Mouse (Mus musculus) forebrain, embryonic 13.5 days (tissue): Measurements from ENCODE around the gene Srarp. TPM values are rescaled to one million over a fixed set of nuclear protein-coding genes. Genes with fewer than 3 reads are reported as not detected.

Source experiments
- ATAC-seq: fragments of 200-750 bp; cut with Nextera tagmentation; 2 replicates; pipeline ENCODE4 v1.8.0; 2017
- H3K27ac ChIP-seq: fragments of 300-500 bp; sonication (generic); 2 replicates; pipeline ENCODE4 v1.5.1; 2015; ENCODE audit warnings: inconsistent platforms, mild to moderate bottlenecking, moderate library complexity
- H3K27me3 ChIP-seq: fragments of 300-500 bp; sonication (generic); 2 replicates; pipeline ENCODE4 v1.6.1; 2015; ENCODE audit warnings: mild to moderate bottlenecking, inconsistent platforms
- H3K36me3 ChIP-seq: fragments of 300-500 bp; sonication (generic); 2 replicates; pipeline ENCODE4 v1.6.1; 2015; ENCODE audit warnings: mild to moderate bottlenecking, inconsistent platforms; ENCODE audit not compliant: poor library complexity, severe bottlenecking
- H3K4me1 ChIP-seq: fragments of 300-500 bp; sonication (generic); 2 replicates; pipeline ENCODE4 v1.6.1; 2015; ENCODE audit warnings: inconsistent platforms
- H3K4me2 ChIP-seq: fragments of 300-500 bp; sonication (generic); 2 replicates; pipeline ENCODE4 v1.6.1; 2015; ENCODE audit warnings: inconsistent platforms, mild to moderate bottlenecking, moderate library complexity
- H3K4me3 ChIP-seq: fragments of 300-500 bp; sonication (generic); 2 replicates; pipeline ENCODE4 v1.5.1; 2015; ENCODE audit warnings: mild to moderate bottlenecking, inconsistent platforms
- H3K9ac ChIP-seq: fragments of 300-500 bp; sonication (generic); 2 replicates; pipeline ENCODE4 v1.6.1; 2015; ENCODE audit warnings: mild to moderate bottlenecking, inconsistent platforms
- H3K9me3 ChIP-seq: fragments of 300-500 bp; sonication (generic); replicated peaks from 2 replicates; pipeline ENCODE4 v1.6.1; 2016; ENCODE audit warnings: inconsistent platforms
- WGBS: fragments of 180-500 bp; shearing (Covaris S2); methylation state at CpG from one replicate; pipeline ENCODE4 v1.1.7; 2015; 5-methylcytosine and 5-hydroxymethylcytosine counted together
- polyA plus RNA-seq: library from polyadenylated mRNA; unstranded; fragments of >200 nt; fragmentation: Nextera tagmentation; extraction: Ambion mirVana; gene quantifications from 2 replicates; pipeline ENCODE4 v1.2.1, GENCODE M21; 2015

The Srarp gene
- not detected in 2 replicates for polyA plus RNA-seq

GRCm38 (mm10) chr4:141435974-141436373 is at the start of gene Srarp:
TSS of gene Srarp (minus strand) at chr4:141436105.
- H3K4me1 ChIP-seq: no peaks in the 10 kb centered on the region
- no peaks in the 10 kb centered on the region for H3K9me3 ChIP-seq
- no peak within 1 kb of the TSS for H3K9ac ChIP-seq
- no peak within 1 kb of the TSS for H3K27ac ChIP-seq
- ATAC-seq: no peak
- H3K27me3 ChIP-seq: 0 out of 2 replicates have a peak, but pooled peaks cover 4% of the 10 kb centered on the region
- no peak within 1 kb of the TSS for H3K4me2 ChIP-seq
- 100% methylated on average over 1 of the region's 1 CpGs for WGBS
- no peak within 1 kb of the TSS for H3K4me3 ChIP-seq
- H3K36me3 ChIP-seq: no peaks in the 10 kb centered on the region

DNA sequence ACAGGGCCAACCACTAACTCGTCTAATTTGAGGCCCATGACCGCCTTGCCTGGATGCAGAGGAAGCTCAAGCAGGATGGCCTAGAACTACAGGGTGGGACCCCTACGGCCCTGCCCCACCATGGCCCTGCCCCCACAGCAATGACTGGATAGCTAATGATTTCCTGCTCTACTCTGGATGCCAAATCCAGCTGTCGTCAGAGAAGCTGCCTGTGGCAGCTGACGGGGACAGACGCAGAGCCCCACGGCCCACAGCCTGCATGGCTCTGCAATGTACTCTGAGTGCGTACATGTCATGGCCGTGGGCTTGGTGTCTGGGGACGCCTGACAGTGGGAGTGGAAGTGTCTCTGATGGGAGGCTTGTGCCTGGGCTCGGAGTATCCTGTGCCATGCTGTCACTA is 48.2 kb upstream of the Srarp start:
- 92% methylated on average over 11 of the region's 11 CpGs for WGBS
- Histone ChIP-seq H3K36me3 (peaks cover 96% of the 10 kb centered on the region), H3K4me2 (no peak overlapping the region), H3K9ac (no peak overlapping the region), H3K27me3 (no peaks in the 10 kb centered on the region), H3K4me3 (no peak overlapping the region), H3K9me3 (no peaks in the 10 kb centered on the region), H3K27ac (no peak overlapping the region), H3K4me1 (no peaks in the 10 kb centered on the region)
- ATAC-seq: no peak

GRCm38 (mm10) chr4:141479411-141479810 is 43.5 kb upstream of the Srarp start:
- Histone ChIP-seq H3K9ac (no peak overlapping the region), H3K4me2 (no peak overlapping the region), H3K9me3 (no peaks in the 10 kb centered on the region), H3K4me1 (no peaks in the 10 kb centered on the region), H3K27me3 (no peaks in the 10 kb centered on the region), H3K36me3 (peaks cover 97% of the 10 kb centered on the region), H3K27ac (no peak overlapping the region), H3K4me3 (no peak overlapping the region)
- WGBS: 93% methylated on average over 8 of the region's 8 CpGs
- no peak for ATAC-seq

DNA sequence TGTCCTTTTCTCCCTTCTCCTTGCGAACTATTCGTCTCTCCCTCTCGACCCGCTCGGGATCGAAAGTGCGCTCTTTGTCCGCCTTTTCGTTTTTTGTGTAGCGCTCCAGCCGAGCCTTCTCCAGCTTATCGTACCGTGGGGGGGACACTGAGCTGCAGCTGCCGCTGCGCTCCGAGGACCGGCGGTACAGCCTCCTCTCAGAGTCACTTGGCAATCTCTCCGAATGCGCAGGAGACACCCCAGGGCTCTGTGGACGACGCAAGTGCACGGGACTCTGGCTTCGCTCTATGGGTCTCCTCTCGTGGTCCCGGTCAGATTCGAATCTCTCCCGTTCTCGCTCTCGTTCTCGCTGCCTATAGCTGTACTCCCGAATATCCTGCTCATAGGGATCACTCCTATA is 42.9 kb upstream of the Srarp start:
- WGBS: 94% methylated on average over 32 of the region's 32 CpGs

DNA sequence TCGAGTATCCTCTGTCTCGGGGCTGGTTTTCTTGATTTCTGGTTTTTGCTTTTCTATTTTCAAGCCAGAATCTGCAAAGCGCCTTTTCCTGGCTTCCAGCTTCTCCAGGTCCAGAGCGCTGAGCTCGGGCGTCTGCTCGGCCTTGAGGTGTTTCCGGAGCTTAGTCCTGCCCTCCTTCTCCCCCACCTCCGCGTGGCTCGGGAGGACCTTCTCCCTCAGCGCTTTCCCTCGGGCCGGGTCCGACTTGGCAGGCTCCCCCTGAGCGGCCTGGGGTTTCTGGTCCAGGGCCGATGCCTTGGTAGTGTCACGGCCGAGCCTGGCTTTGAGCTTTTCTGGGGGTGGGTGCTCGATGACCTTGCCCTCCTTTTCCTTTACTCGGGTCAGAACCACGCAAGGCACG is 42.3 kb upstream of the Srarp start:
- 88% methylated on average over 23 of the region's 23 CpGs for WGBS

More for the DNA sequence above, 42.9 kb upstream of the Srarp start:
- Histone ChIP-seq H3K4me2 (no peak overlapping the region), H3K4me3 (no peak overlapping the region), H3K9ac (no peak overlapping the region), H3K4me1 (no peaks in the 10 kb centered on the region), H3K27ac (peak overlapping the region; percentile 65; the same call in 1 of the 2 replicates), H3K9me3 (no peaks in the 10 kb centered on the region), H3K27me3 (no peaks in the 10 kb centered on the region), H3K36me3 (peaks cover 97% of the 10 kb centered on the region)
- no peak for ATAC-seq

DNA sequence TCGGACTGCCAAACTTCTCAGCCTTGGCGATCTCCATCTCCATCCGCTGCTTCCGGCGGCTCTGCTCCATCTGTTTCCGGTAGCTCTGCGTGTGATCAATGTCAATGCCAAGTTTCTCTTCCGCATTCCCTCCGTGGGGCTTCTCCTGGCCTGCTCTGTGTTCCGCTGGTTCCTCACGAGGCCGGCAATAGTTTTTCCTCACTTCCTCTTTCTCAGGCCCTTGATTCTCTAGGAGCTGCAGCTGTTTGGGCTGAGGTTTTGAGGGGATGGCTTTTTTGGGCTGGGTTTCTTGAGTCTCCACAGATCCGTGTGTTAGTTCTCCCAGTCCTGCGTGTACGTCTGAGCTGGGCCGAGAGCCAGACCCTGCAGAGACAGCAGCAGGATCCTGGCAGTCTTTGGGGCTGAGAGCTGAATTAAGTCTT is 41.8 kb upstream of the Srarp start:
- WGBS: 73% methylated on average over 16 of the region's 16 CpGs
- Histone ChIP-seq H3K4me1 (no peaks in the 10 kb centered on the region), H3K9me3 (no peaks in the 10 kb centered on the region), H3K4me2 (no peak overlapping the region), H3K4me3 (no peak overlapping the region), H3K36me3 (peaks cover 97% of the 10 kb centered on the region), H3K9ac (no peak overlapping the region), H3K27me3 (no peaks in the 10 kb centered on the region), H3K27ac (peak overlapping the region; percentile 65)
- ATAC-seq: no peak

More for the DNA sequence above, 42.3 kb upstream of the Srarp start:
- Histone ChIP-seq H3K27ac (peak overlapping the region; percentile 65), H3K4me1 (no peaks in the 10 kb centered on the region), H3K9me3 (no peaks in the 10 kb centered on the region), H3K36me3 (peaks cover 97% of the 10 kb centered on the region), H3K4me3 (no peak overlapping the region), H3K4me2 (no peak overlapping the region), H3K9ac (no peak overlapping the region), H3K27me3 (no peaks in the 10 kb centered on the region)
- no peak for ATAC-seq

DNA sequence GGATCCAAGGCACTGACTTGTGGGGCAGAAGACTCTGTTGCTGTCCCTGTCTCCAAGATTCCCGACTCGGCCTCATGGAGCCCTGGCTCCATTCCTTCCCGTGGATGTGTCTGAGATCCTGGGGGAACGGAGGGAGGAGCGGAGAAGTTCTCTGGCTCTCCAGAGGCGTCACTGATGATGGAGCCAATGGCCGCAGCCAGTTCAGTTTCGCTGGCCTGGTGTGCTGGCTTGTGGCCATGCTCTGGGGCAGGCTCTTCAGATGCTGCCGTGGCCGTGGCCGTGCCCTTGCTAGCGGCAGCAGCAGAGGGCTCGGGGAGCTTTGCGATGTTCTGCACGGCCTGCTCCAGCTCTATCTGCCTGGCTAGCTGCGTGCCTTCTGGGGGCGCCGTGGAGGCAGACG is 38.5 kb upstream of the Srarp start:
- 91% methylated on average over 19 of the region's 19 CpGs for WGBS
- H3K4me2 ChIP-seq: no peak overlapping the region
- no peaks in the 10 kb centered on the region for H3K27me3 ChIP-seq
- H3K9me3 ChIP-seq: no peaks in the 10 kb centered on the region; the same call in 1 of the 2 replicates
- H3K27ac ChIP-seq: no peak overlapping the region
- no peak overlapping the region for H3K4me3 ChIP-seq
- ATAC-seq: no peak
- no peak overlapping the region for H3K9ac ChIP-seq
- H3K36me3 ChIP-seq: peaks cover 100% of the 10 kb centered on the region
- no peaks in the 10 kb centered on the region for H3K4me1 ChIP-seq

GRCm38 (mm10) chr4:141472641-141473321 is 36.9 kb upstream of the Srarp start:
- Histone ChIP-seq H3K9ac (no peak overlapping the region), H3K9me3 (no peaks in the 10 kb centered on the region; the same call in 1 of the 2 replicates), H3K4me1 (no peaks in the 10 kb centered on the region), H3K36me3 (peaks cover 99% of the 10 kb centered on the region), H3K4me3 (no peak overlapping the region), H3K4me2 (no peak overlapping the region), H3K27ac (no peak overlapping the region), H3K27me3 (no peaks in the 10 kb centered on the region)
- ATAC-seq: no peak
- WGBS: 95% methylated on average over 32 of the region's 32 CpGs

DNA sequence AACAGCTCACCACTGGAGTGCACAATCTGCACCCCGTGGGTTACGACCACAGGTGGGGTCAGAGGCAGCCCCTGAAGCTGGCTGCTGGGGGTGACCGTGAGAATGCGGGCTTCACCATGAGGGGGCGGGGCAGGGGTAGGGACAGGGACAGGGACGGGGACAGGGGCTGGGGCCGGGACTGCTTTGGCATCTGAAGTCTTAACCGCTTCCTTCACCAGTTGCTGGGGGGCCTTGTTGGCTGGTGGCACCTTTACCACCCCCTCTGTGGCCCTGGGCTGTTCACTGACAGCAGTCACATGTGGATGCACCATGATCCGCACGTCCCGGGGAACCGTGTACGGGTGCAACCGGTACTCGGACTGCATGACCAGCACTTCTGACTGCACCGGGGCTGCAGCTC is 35.6 kb upstream of the Srarp start:
- ATAC-seq: no peak
- Histone ChIP-seq H3K9me3 (no peaks in the 10 kb centered on the region; the same call in 1 of the 2 replicates), H3K27ac (no peak overlapping the region), H3K9ac (no peak overlapping the region), H3K4me2 (no peak overlapping the region), H3K4me1 (no peaks in the 10 kb centered on the region), H3K36me3 (peaks cover 99% of the 10 kb centered on the region), H3K27me3 (no peaks in the 10 kb centered on the region), H3K4me3 (no peak overlapping the region)
- over 99% methylated on average over 16 of the region's 16 CpGs for WGBS

DNA sequence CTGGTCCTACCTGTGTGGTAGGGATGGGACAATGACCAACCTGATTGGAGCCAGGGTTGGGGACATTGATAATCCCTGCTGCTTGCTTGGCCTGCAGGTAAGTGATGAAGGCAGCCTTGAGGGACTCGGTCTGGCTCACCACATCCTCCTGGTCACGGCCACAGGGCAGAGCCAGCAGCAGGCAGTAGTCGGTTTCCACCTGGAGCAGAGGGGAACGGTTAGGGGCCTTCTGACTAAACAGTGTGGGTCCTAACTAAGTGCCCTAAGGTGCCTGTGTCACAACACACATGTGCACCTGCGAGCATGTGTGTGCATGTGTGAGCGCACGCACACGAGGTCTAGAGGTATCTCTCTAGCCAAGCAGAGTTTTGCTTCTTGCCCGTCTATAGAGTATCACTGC is 33.4 kb upstream of the Srarp start:
- Histone ChIP-seq H3K9ac (no peak overlapping the region), H3K27me3 (no peaks in the 10 kb centered on the region), H3K4me2 (no peak overlapping the region), H3K9me3 (no peaks in the 10 kb centered on the region; the same call in 1 of the 2 replicates), H3K36me3 (peaks cover 99% of the 10 kb centered on the region), H3K4me3 (no peak overlapping the region), H3K27ac (no peak overlapping the region), H3K4me1 (no peaks in the 10 kb centered on the region)
- 93% methylated on average over 9 of the region's 9 CpGs for WGBS
- no peak for ATAC-seq

GRCm38 (mm10) chr4:141468576-141468975 is 32.7 kb upstream of the Srarp start:
- no peak overlapping the region for H3K9ac ChIP-seq
- WGBS: 67% methylated on average over 10 of the region's 10 CpGs
- H3K27ac ChIP-seq: no peak overlapping the region; the same call in 1 of the 2 replicates
- no peaks in the 10 kb centered on the region for H3K4me1 ChIP-seq
- no peak overlapping the region for H3K4me3 ChIP-seq
- H3K9me3 ChIP-seq: no peaks in the 10 kb centered on the region; the same call in 1 of the 2 replicates
- H3K36me3 ChIP-seq: peaks cover 99% of the 10 kb centered on the region
- no peak for ATAC-seq
- H3K4me2 ChIP-seq: no peak overlapping the region
- no peaks in the 10 kb centered on the region for H3K27me3 ChIP-seq

DNA sequence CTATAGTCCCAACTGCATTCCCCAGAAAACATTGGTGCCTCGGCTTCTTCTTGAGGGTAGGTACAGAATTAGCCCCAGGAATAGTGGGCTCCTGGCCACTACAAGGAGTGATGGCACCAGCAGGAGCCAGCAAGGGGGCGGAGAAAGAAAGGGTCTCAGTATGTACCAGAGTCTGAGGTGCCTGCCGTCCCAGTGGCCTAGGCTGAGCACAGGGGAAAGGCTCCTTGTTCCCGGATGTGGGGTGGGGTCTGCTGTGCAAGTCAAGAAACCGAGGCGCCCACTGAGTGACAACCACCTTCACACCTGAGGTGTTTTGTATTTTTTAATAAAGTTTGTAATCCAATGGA is 31.6 kb upstream of the Srarp start:
- no peak for ATAC-seq
- Histone ChIP-seq H3K36me3 (peaks cover 99% of the 10 kb centered on the region), H3K4me3 (no peak overlapping the region), H3K9ac (no peak overlapping the region), H3K4me2 (no peak overlapping the region), H3K4me1 (no peaks in the 10 kb centered on the region), H3K27ac (no peak overlapping the region), H3K9me3 (no peaks in the 10 kb centered on the region; the same call in 1 of the 2 replicates), H3K27me3 (no peaks in the 10 kb centered on the region)
- 84% methylated on average over 6 of the region's 6 CpGs for WGBS
